Mouse (Mus musculus) heart, embryonic 10.5 days (tissue): Measurements from ENCODE around the gene Il6st. TPM values are rescaled to one million over a fixed set of nuclear protein-coding genes. Genes with fewer than 3 reads are reported as not detected.
"Not testable (repeated sequence)": the region's sequence is repeated elsewhere in the genome, so short reads cannot be mapped to it uniquely, and the experiment has no call there.

Experiments
- DNase-seq: peaks from one replicate; pipeline ENCODE4 v3.0.0-alpha.2; 2017; ENCODE audit warnings: low spot score
- H3K27ac ChIP-seq: fragments of 300-500 bp; sonication (generic); 2 replicates; pipeline ENCODE4 v1.5.1; 2016; ENCODE audit warnings: mild to moderate bottlenecking
- H3K27me3 ChIP-seq: fragments of 300-500 bp; sonication (generic); 2 replicates; pipeline ENCODE4 v1.6.1; 2016; ENCODE audit warnings: mild to moderate bottlenecking; ENCODE audit not compliant: poor library complexity, insufficient read depth, severe bottlenecking
- H3K36me3 ChIP-seq: fragments of 300-500 bp; sonication (generic); 2 replicates; pipeline ENCODE4 v1.6.1; 2016; ENCODE audit warnings: mild to moderate bottlenecking, moderate library complexity
- H3K4me1 ChIP-seq: fragments of 300-500 bp; sonication (generic); 2 replicates; pipeline ENCODE4 v1.6.1; 2016; ENCODE audit warnings: mild to moderate bottlenecking
- H3K4me3 ChIP-seq: fragments of 300-500 bp; sonication (generic); 2 replicates; pipeline ENCODE4 v1.5.1; 2016; ENCODE audit warnings: mild to moderate bottlenecking, moderate library complexity
- H3K9me3 ChIP-seq: fragments of 300-500 bp; sonication (generic); 2 replicates; pipeline ENCODE4 v1.6.1; 2016; ENCODE audit warnings: mild to moderate bottlenecking, moderate library complexity
- WGBS: fragments of 180-500 bp; shearing (Covaris S2); methylation state at CpG from one replicate; pipeline ENCODE4 v1.1.7; 2016; 5-methylcytosine and 5-hydroxymethylcytosine counted together
- polyA plus RNA-seq: library from polyadenylated mRNA; unstranded; fragments of >200 nt; fragmentation: Nextera tagmentation; extraction: Ambion mirVana; gene quantifications from 2 replicates; pipeline ENCODE4 v1.2.1, GENCODE M21; 2016

Il6st gene
- polyA plus RNA-seq, result 32.3 and 55.6 TPM in 2 replicates

- no peaks in the 10 kb centered on the region for H3K27me3 ChIP-seq
Observed at GRCm38 (mm10) chr13:112463868-112464625, at the start of gene Il6st. Gene Il6st (plus strand): TSS chr13:112464070.

DNA sequence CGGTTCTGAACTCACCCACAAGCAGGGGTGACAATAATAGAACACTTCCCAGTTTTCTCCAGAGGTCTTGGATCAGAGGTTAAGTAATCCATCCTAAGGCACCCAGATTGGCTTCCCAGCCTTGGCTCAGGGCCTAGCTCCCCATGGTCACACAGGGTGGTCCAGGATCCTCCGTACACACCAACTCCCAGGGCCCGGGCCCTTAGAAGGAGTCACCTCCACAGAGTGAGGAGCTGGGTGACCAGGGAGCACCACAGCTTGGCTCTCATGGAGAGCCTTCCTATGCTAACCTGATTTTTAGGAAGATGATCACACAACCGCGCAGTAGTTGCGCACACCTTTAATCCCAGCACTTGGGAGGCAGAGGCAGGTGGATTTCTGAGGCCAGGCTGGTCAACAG, 48.0 kb upstream of the Il6st start:
- Histone ChIP-seq H3K36me3 (no peaks in the 10 kb centered on the region), H3K27ac (peak overlapping the region; percentile 85), H3K9me3 (no peaks in the 10 kb centered on the region), H3K27me3 (no peaks in the 10 kb centered on the region), H3K4me1 (peaks cover 21% of the 10 kb centered on the region), H3K4me3 (no peak overlapping the region)
- DNase-seq, result no peak
- 84% methylated on average over 6 of the region's 6 CpGs for WGBS

More at GRCm38 (mm10) chr13:112463868-112464625, at the start of gene Il6st:
- peak within 1 kb of the TSS; percentile 96 for H3K27ac ChIP-seq
- peak within 1 kb of the TSS; percentile 75 for H3K4me3 ChIP-seq
- under 1% methylated on average over 76 of the region's 85 CpGs for WGBS
- no peaks in the 10 kb centered on the region for H3K9me3 ChIP-seq
- H3K4me1 ChIP-seq, result peaks cover 34% of the 10 kb centered on the region
- no peaks in the 10 kb centered on the region for H3K36me3 ChIP-seq
- peak; percentile 98 for DNase-seq

DNA sequence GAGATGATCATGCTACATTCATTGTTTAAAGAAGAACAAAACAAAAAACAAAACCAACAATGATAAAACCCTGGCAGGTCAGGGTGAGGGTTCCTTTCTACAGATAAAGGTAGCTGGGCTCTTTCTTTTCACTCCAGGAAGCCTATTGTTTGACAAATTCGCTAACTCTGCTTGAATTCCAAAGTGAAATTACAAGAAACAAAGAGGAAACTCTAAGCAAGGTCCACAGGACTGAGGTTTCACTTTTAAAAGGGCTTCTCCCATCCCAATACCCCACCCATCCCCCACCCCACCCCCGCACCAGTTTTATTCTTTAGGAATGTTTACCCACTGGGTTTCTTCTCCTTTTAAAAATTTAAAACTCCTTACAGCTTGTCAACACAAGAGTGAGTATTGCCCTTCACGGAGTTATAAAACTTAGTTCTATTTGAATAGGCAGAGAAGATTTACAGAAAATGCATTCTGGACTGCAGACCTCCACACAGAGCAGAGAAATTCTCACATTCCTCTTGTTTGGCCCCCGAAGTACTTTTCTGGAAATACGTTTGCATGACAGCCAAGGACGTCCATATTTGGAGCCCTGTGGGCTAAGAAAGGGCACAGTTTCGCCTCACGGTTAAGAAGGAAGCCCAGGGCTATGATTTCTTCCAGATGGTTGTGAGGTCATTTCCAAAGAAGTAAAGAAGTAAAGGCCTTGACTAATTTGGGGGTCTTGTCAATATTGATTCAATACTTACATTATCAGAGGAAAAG, 47.3 kb upstream of the Il6st start:
- no peak for DNase-seq
- Histone ChIP-seq H3K27ac (peak overlapping the region; percentile 85), H3K36me3 (no peaks in the 10 kb centered on the region), H3K4me3 (no peak overlapping the region), H3K4me1 (peaks cover 21% of the 10 kb centered on the region), H3K9me3 (no peaks in the 10 kb centered on the region), H3K27me3 (no peaks in the 10 kb centered on the region)
- WGBS, result 19% methylated on average over 8 of the region's 8 CpGs

DNA sequence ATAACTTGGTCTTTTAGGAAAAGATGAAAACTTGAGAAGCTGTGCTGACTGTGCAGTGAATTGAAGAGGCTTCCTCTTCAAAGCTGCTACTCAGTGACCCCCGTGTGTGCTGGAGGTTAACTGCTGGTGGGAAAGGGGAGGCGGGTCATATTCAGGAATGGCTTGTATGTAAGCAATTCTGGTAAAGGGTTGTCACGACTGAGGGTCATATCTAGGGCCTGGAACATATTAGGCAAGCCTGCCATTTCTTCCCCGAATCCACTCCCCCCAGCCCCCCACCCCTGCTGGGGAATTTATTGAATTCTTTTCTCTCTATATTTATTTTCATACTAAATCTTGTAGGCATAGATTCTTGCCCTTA, 46.7 kb upstream of the Il6st start:
- Histone ChIP-seq H3K4me3 (no peak overlapping the region), H3K4me1 (peaks cover 24% of the 10 kb centered on the region), H3K27me3 (no peaks in the 10 kb centered on the region), H3K27ac (peak overlapping the region; percentile 85), H3K9me3 (no peaks in the 10 kb centered on the region), H3K36me3 (no peaks in the 10 kb centered on the region)
- no peak for DNase-seq
- WGBS, result 25% methylated on average over 4 of the region's 4 CpGs

- Histone ChIP-seq H3K4me1 (peaks cover 28% of the 10 kb centered on the region), H3K4me3 (no peak overlapping the region), H3K27ac (0 out of 2 replicates have a peak overlapping the region, but pooled peaks have one; percentile 12), H3K9me3 (no peaks in the 10 kb centered on the region), H3K36me3 (no peaks in the 10 kb centered on the region), H3K27me3 (no peaks in the 10 kb centered on the region)
- 48% methylated on average over 2 of the region's 2 CpGs for WGBS
- no peak for DNase-seq
Observed at GRCm38 (mm10) chr13:112417861-112418423, 45.9 kb upstream of the Il6st start.

- H3K36me3 ChIP-seq, result no peaks in the 10 kb centered on the region
- no peaks in the 10 kb centered on the region for H3K9me3 ChIP-seq
- WGBS, result 89% methylated on average over 4 of the region's 4 CpGs
- H3K27ac ChIP-seq, result 0 out of 2 replicates have a peak overlapping the region, but pooled peaks have one; percentile 23
- H3K4me3 ChIP-seq, result no peak overlapping the region
- peaks cover 28% of the 10 kb centered on the region for H3K4me1 ChIP-seq
- no peaks in the 10 kb centered on the region for H3K27me3 ChIP-seq
- no peak for DNase-seq
Observed at GRCm38 (mm10) chr13:112418595-112418994, 45.3 kb upstream of the Il6st start.

- H3K4me1 ChIP-seq, result peaks cover 39% of the 10 kb centered on the region
- 81% methylated on average over 2 of the region's 2 CpGs for WGBS
- peak overlapping the region; percentile 79; the same call in 1 of the 2 replicates for H3K27ac ChIP-seq
Observed at GRCm38 (mm10) chr13:112424212-112424611, 39.7 kb upstream of the Il6st start.

DNA sequence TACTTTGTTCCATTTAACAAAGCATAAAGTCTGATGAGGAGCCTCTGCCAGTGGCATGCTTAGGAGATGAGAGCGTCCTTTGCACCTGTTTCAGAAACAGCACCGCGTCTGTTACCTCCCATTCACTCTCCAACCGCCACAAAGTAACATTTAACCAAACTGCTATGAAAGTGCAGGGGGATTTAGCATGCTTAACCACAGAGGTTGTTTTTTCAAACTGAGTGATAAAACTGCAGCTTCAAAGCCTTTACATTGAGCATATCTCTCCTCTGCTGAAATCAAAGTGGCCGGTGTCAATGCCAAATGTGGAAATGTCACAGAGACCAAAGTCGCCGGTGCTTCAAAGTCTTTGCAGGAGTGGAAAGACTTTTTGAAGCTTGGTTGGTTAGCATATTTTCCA, 39.2 kb upstream of the Il6st start:
- Histone ChIP-seq H3K36me3 (no peaks in the 10 kb centered on the region), H3K4me3 (no peak overlapping the region), H3K4me1 (peaks cover 39% of the 10 kb centered on the region), H3K9me3 (no peaks in the 10 kb centered on the region), H3K27me3 (no peaks in the 10 kb centered on the region), H3K27ac (peak overlapping the region; percentile 79)
- 29% methylated on average over 7 of the region's 7 CpGs for WGBS
- no peak for DNase-seq

More at GRCm38 (mm10) chr13:112424212-112424611, 39.7 kb upstream of the Il6st start:
- Histone ChIP-seq H3K4me3 (no peak overlapping the region), H3K27me3 (no peaks in the 10 kb centered on the region), H3K36me3 (no peaks in the 10 kb centered on the region), H3K9me3 (no peaks in the 10 kb centered on the region)
- no peak for DNase-seq

DNA sequence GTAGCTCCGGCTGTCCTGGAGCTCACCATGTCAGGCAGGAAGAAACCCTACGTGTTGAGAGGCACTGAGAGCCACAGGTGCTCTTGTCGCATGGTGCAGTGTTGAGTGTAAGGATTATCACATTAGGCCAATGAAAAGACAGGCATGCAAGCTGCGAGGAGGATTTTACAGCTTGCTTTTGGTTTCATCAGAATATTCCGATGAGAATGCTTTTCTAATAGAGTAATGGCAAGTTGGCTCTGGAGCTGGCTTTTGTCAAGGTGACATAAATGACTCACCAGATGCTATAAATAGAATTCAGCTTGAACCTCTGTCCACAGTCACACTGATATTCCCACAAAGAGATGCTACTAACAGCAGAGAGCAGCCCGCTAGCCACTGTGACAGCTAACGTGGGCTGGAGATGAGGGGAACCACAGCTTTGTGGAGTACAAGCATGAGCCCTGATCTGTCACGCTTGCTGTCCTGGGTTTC, 38.7 kb upstream of the Il6st start:
- Histone ChIP-seq H3K9me3 (no peaks in the 10 kb centered on the region), H3K4me1 (peaks cover 39% of the 10 kb centered on the region), H3K4me3 (no peak overlapping the region), H3K27ac (peak overlapping the region; percentile 79), H3K27me3 (no peaks in the 10 kb centered on the region), H3K36me3 (no peaks in the 10 kb centered on the region)
- 14% methylated on average over 8 of the region's 8 CpGs for WGBS
- no peak for DNase-seq

DNA sequence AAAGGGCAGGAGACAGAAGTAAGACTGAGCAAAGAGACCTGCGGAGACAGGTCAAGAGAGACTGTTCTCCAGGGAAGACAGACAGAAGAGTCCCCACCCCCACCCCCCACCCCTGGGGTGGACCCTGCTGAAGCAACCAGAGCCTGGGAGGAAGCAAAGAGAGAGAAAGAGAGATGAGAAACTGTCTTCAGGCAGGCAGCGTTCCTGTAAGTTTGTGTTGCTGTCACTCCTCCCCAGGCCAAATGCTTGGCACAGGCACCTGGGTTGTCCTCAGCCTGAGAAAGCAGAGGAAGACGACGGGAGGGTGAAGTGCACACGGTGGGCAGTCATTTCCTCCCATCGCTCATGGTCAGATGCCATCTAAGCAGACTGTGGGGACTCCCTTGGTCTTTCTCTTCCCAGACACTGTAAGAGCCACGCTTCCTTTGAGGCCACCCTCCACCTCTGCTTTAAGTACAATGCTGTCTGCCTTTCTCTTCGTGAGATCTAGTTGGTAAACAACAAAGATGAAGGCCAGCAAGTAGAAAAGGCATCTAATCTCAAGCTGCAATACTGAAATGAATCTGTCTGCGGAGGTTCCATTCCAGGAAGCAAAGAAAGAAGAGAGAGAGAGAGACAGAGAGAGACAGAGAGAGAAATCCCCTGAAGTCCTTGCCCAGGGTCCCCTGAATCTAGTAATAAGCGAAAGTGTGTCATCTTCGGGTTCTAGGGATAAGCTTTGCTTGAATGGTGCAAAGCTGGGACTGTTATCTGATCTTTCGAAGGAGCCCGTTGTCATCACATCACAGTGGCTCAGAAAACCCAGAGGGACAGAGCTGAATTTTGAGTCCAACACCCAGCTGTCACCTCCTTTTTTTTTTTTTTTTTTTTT, 37.4 kb upstream of the Il6st start:
- Histone ChIP-seq H3K4me3 (no peak overlapping the region), H3K27ac (peak overlapping the region; percentile 79), H3K36me3 (no peaks in the 10 kb centered on the region), H3K4me1 (peaks cover 39% of the 10 kb centered on the region), H3K9me3 (no peaks in the 10 kb centered on the region), H3K27me3 (no peaks in the 10 kb centered on the region)
- DNase-seq, result no peak
- 40% methylated on average over 13 of the region's 13 CpGs for WGBS

DNA sequence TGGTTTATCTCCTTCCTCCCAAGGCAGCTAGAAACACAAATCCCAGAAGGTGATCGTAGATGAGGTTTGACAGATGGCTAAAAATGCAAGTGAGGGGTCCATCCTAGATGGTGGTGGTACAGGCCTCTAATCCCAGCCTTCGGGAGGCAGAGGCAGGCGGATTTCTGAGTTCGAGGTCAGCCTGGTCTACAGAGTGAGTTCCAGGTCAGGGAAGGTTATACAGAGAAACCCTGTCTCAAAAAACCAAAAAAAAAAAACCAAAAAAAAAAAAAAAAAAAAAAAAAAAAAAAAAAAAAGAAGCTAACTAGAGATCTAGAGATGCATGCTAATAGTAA, 36.8 kb upstream of the Il6st start:
- H3K4me3 ChIP-seq, H3K36me3 ChIP-seq, DNase-seq, H3K27me3 ChIP-seq, H3K27ac ChIP-seq, H3K9me3 ChIP-seq: not testable (repeated sequence)
- H3K4me1 ChIP-seq, result peaks cover 37% of the 10 kb centered on the region
- WGBS, result 69% methylated on average over 4 of the region's 4 CpGs

DNA sequence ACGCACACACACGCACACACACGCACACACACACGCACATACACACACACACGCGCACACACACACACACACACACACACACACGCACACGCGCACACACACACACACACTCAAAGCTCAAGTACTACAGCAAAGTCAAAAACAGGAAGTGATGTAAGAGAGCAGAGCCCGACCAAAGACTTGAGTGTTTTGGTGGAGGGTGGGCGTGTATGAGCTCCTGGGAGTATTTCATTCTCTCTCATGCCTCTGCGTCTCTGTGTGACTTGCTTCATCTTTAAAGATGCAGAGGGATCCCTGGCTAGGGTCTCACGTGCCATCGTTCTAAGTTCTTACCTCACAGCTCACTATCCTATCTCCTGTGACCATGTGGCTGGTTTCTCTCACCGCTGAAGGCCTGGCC, 36.3 kb upstream of the Il6st start:
- H3K9me3 ChIP-seq, result no peaks in the 10 kb centered on the region
- no peaks in the 10 kb centered on the region for H3K36me3 ChIP-seq
- no peak for DNase-seq
- H3K4me1 ChIP-seq, result peaks cover 32% of the 10 kb centered on the region
- no peak overlapping the region for H3K27ac ChIP-seq
- 87% methylated on average over 15 of the region's 15 CpGs for WGBS
- no peak overlapping the region for H3K4me3 ChIP-seq
- H3K27me3 ChIP-seq, result no peaks in the 10 kb centered on the region
